Mouse (Mus musculus): Measurements from ENCODE around the gene Hist1h3i.
"Not testable (repeated sequence)": the region's sequence is repeated elsewhere in the genome, so short reads cannot be mapped to it uniquely, and the experiment has no call there.

DNA sequence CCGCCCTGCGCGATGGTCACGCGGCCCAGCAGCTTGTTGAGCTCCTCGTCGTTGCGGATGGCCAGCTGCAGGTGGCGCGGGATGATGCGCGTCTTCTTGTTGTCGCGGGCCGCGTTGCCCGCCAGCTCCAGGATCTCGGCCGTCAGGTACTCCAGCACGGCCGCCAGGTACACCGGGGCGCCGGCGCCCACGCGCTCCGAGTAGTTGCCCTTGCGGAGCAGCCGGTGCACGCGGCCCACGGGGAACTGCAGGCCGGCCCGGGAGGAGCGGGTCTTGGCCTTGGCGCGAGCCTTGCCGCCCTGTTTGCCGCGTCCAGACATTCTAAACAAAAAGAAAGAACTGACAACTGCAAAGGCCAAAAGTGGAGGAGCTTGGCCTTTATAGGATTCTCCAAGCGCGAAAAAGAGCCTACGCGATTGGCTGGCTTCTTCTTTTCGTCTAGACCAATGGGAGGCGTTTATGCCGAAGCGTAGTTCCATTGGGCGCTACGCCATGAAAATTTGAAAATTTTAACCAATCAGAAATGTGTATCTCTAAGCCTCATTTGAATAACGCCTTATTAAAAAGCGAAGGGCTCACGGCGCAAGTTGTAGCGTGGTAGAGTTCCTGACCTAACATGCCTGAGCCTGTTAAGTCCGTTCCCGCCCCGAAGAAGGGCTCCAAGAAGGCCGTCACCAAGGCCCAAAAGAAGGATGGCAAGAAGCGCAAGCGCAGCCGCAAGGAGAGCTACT is 3.9 kb upstream of the Hist1h3i start, which contains the start of the genes Hist1h2an and Hist1h2bp:
- TF ChIP-seq CTCF (IDR thresholded peaks at IDR 0.05; ENCODE audit: control insufficient read depth, insufficient read depth, insufficient replicate concordance, low read depth, low read length): not testable (repeated sequence)
- TF ChIP-seq POLR2A (IDR thresholded peaks at IDR 0.05; ENCODE audit: control insufficient read depth, low read depth, low read length): peak; percentile 63; the same call in 1 of the 2 replicates

Data from testis, adult 2 months (tissue).